Mouse (Mus musculus) left cerebral cortex, adult 11 months (tissue): ENCODE results near the gene Nup214.

Source experiments
- DNase-seq: peaks from one replicate; pipeline ENCODE4 v3.0.0; 2022; ENCODE audit warnings: low spot score

Gene Nup214

GRCm38 (mm10) chr2:31974141-31974808 lies at the start of gene Nup214:
Gene Nup214 (plus strand): TSS chr2:31974436.
- peak; percentile 99 for DNase-seq

GRCm38 (mm10) chr2:31924811-31925210 lies 49.4 kb upstream of the Nup214 start:
- no peak for DNase-seq

GRCm38 (mm10) chr2:31925936-31926335 lies 48.3 kb upstream of the Nup214 start:
- DNase-seq: no peak

- DNase-seq: no peak
Observed at GRCm38 (mm10) chr2:31929664-31930063, 44.6 kb upstream of the Nup214 start.

DNA sequence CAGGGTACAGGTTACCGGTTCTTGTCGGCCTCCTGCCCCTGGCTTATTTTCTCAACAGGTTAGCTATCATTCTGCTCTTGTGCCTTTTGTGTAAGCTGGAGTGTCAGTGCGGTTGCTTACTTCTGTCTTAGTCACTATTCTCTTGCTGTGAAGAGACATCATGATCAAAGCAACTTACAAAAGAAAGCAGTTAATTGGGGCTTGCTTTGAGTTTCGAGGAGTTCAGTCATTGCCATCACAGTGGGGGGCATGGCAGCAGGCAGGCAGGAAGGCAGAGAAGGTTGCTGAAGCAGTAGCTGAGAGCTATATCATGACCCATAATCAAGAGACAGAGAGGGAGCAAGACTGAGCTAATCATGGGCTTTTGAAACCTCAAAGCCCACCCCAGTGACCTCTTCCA lies 39.7 kb upstream of the Nup214 start:
- DNase-seq: no peak

GRCm38 (mm10) chr2:31935054-31935453 lies 39.2 kb upstream of the Nup214 start:
- DNase-seq: no peak

DNA sequence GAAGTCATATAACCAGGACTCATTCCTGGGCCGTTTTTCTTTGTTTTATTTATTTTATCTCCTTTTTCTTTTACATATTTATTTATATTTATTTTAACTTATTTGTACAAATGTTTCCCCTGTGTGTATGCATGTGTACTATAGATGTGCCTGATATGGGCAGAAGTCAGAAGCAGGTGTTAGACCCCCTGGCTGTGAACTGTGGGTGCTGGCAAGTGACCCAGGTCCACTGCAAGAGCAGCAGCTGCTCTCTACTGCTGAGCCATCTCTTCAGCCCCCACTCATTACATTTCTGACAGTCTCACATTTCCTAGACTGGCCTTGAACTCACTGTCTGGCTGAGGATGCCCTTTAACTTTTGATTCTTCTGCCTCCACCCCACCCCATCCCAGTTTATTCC lies 35.9 kb upstream of the Nup214 start:
- DNase-seq: no peak

- no peak for DNase-seq
Observed at GRCm38 (mm10) chr2:31943011-31943410, 31.2 kb upstream of the Nup214 start.

DNA sequence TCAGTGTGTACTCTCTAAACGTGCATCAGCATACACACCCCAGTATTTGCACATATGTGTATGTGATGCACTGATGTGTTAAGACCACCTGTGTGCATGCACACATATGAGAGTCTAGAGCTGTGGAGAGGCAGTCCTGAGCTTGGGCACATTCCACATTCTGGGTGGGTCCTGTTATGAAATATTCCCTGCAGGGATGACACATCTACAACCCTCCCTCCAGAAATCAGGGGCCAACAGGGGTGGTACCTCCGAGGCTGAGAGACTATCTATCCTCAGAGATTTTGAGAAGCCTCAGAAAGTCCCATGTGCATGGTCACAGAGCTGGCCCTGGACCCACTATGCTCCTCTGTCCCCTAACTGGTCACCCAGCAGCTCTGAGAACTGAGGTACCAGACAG lies 28.7 kb upstream of the Nup214 start:
- no peak for DNase-seq

- no peak for DNase-seq
Observed at GRCm38 (mm10) chr2:31948392-31948791, 25.8 kb upstream of the Nup214 start.

GRCm38 (mm10) chr2:31948801-31949200 lies 25.4 kb upstream of the Nup214 start:
- no peak for DNase-seq

- DNase-seq: no peak
Observed at GRCm38 (mm10) chr2:31950058-31950871, 24.0 kb upstream of the Nup214 start, which contains the start of gene Aif1l. Gene Aif1l (plus strand): TSS chr2:31950139.

GRCm38 (mm10) chr2:31950966-31951365 lies 23.3 kb upstream of the Nup214 start:
- no peak for DNase-seq

- DNase-seq: no peak
Observed at GRCm38 (mm10) chr2:31952236-31952635, 22.0 kb upstream of the Nup214 start.

GRCm38 (mm10) chr2:31952725-31953124 lies 21.5 kb upstream of the Nup214 start:
- no peak for DNase-seq

DNA sequence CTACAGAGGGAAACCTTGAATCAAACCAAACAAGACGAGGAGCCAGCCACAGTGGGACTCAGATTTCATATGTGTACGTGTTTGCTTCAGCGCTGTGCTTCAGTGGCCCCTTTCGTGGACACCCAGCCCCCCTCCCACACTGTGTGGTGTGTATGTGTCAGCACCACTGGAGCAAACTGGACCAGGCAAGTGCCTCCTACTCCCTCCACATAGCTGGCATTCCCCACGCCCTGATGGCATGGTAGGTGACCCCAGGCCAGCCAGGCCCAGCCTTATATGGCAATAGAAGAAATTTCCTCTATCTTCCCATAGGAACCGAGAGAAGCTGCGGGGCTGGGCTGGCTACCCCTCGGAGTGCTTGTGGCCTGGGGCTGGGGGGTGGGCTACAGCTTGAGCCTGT lies 20.5 kb upstream of the Nup214 start:
- DNase-seq: no peak

DNA sequence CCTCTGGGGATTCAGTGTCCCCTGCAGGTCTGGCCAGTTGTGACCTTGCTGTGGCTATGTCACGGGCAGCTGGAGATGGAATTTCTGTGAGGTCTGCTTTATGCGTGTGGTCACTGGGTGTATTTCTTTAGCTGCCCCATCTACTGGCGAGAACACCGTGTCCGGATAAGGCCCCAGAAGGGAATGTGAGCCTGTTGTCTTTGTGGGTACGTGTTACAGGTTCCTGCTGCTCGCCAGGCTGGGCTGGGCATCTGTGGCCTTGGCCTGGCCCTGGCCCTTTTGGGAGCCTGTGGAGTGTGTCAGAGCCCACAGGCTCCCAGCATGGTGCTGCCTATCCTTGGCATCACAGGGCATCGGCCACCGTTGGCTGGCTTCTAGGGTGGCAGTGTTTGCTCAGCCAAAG lies 19.5 kb upstream of the Nup214 start:
- no peak for DNase-seq

DNA sequence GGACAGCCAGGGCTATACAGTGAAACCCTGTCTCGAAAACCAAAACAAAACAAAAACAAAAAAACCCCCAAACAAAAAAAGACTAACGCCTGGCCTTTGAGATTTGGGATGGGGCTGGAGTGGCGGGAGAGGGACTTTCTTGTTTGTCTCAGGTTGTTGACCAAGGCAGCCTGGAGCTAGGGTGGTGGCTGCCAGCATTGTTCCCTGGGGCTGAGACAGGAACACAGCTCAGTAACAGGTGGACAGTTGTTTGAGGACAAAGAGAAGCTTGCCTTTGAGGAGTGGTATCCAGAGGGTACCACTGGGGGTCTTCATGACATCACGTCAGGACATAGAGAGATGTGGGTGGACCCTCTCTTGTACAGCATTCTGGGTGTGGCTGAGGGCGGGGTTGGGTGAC lies 18.6 kb upstream of the Nup214 start:
- DNase-seq: no peak

GRCm38 (mm10) chr2:31957211-31957610 lies 17.0 kb upstream of the Nup214 start:
- no peak for DNase-seq

DNA sequence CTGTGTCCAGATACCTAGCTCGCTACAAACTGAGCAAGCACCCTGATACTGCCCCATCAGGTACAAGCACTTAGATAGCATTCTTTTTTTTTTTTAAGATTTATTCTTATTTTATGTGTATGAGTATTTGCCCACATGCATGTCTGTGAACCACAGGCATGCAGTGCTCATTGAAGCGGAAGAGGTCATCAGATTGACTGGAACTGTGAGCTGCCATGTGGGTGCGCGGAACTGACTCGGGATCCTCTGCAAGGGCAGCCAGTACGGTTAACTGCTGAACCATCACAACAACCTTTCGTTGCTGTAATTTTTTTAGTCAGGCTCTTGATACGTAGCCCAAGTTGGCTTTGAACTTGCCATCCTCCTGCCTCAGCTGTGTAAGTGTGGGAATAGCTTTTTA lies 13.2 kb upstream of the Nup214 start:
- DNase-seq: no peak

- no peak for DNase-seq
Observed at GRCm38 (mm10) chr2:31961791-31962222, 12.4 kb upstream of the Nup214 start.

DNA sequence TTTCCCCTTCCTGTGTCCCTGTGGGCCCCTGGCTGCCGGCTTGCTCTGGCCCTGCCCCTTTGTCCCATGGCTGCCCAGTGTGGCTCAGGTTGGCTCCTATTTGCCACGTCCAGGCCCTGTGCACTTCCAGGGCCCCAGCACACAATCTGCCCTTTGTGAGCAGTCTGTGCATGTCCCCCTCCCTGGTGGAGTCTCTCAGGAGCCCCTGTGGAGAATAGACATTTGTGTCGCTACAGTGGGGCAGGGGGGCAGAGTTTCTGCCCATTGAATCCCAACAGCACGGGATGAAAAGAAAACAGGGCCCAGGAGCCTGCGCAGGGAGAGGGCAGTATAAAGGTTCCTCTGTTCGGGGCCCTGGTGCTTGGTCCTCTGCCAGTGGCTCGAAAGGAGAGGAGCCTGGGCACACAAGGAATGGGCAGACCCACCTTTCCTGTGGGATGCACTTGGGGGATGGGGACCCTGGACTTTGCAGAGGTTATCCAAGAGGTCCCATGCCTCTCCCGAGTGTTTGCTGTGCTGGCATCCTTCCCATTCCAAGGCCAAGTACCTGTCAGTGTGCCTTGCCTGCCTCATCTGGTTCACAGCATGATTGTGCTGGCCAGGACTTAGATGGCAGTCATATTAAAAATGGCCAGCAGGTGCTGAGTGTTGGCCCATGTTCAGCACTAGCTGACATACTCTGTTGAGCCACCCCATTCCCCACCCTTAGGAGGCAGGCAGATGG lies 11.6 kb upstream of the Nup214 start:
- DNase-seq: peak; percentile 67

DNA sequence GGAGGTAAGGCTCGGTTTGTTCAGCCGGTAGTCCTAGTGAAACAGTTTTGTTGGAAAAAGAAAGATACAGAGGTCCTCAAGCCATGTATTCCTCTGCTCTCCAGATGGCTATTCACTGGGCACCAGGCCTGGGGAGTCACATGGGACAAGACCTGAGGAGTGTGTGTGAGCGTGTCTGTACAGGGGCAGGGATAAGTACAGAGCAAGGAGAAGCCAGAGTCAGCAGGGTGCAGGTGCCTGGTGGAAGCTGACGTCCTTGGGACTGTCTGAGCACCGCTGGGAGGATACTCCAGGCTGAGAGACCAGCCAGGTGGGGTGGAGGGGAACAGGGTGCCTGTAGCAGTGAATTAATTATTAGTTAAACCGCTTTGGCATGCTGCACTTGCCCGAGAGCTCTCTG lies 10.7 kb upstream of the Nup214 start:
- no peak for DNase-seq
